Mouse (Mus musculus) ES-Bruce4 (cell line): ENCODE measurements around the gene Arl15. TPM values are rescaled to one million over a fixed set of nuclear protein-coding genes. Genes with fewer than 3 reads are reported as not detected.

Experiments used
- H3K27ac ChIP-seq: 2 replicates; pipeline ENCODE4 v1.5.1; 2012; ENCODE audit warnings: low read length, inconsistent platforms; ENCODE audit not compliant: insufficient read depth
- H3K27me3 ChIP-seq: 2 replicates; pipeline ENCODE4 v1.6.1; 2012; ENCODE audit warnings: mild to moderate bottlenecking, low read length, inconsistent platforms; ENCODE audit not compliant: control insufficient read depth, poor library complexity, insufficient read depth, severe bottlenecking
- H3K36me3 ChIP-seq: 2 replicates; pipeline ENCODE4 v1.6.1; 2012; ENCODE audit warnings: inconsistent platforms, mild to moderate bottlenecking, low read length, moderate library complexity; ENCODE audit not compliant: control insufficient read depth, poor library complexity, insufficient read depth, severe bottlenecking
- H3K4me1 ChIP-seq: one replicate; pipeline ENCODE4 v1.8.1; 2011; ENCODE audit warnings: low read length; ENCODE audit not compliant: control insufficient read depth, insufficient read depth
- H3K4me3 ChIP-seq: 2 replicates; pipeline ENCODE4 v1.5.1; 2011; ENCODE audit warnings: low read depth, mild to moderate bottlenecking, low read length
- H3K9ac ChIP-seq: 2 replicates; pipeline ENCODE4 v1.6.1; 2012; ENCODE audit warnings: low read depth, mild to moderate bottlenecking, inconsistent platforms; ENCODE audit not compliant: poor library complexity, severe bottlenecking
- H3K9me3 ChIP-seq: replicated peaks from 2 replicates; pipeline ENCODE4 v1.6.1; 2012; ENCODE audit warnings: mild to moderate bottlenecking, low read length, inconsistent platforms; ENCODE audit not compliant: control insufficient read depth, poor library complexity, insufficient read depth, severe bottlenecking
- CTCF ChIP-seq: IDR thresholded peaks from one replicate; pipeline ENCODE4 v1.8.1; 2011; ENCODE audit warnings: low read depth, low read length
- EP300 ChIP-seq: IDR thresholded peaks from 2 replicates; pipeline ENCODE4 v1.6.1; 2011; ENCODE audit warnings: low read depth, low read length; ENCODE audit not compliant: insufficient read depth
- POLR2A ChIP-seq: IDR thresholded peaks from one replicate; pipeline ENCODE4 v1.8.1; 2011; ENCODE audit warnings: low read length; ENCODE audit not compliant: insufficient read depth
- polyA plus RNA-seq: library from polyadenylated mRNA; stranded (reverse); fragments of >200 nt; gene quantifications from 2 replicates; pipeline ENCODE4 v1.2.4, GENCODE M21; 2011; ENCODE audit warnings: low read depth; ENCODE audit not compliant: missing spikeins, insufficient read depth, insufficient read length

Arl15 gene
- polyA plus RNA-seq, 1 experiment, result 53.3 TPM

DNA sequence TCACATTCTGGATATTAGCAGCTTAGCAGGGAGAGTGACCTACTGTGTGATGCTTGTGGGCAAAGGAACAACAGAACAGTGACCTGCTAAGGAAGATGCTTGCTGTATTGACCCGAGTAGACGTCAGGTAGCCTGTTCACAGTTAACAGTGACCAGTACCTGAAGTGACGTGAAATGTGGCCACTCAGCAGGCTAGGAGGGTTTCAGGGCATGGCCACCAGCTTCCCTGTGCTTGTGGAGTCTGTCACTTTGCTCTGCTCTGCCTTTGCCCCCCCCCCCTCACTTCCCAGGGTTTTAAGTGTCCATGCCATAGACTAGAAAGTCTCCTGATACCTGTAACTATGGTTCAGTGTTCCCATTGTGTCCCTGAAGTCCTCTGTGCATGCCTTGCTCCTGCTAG, 25.9 kb downstream of the Arl15 start:
- no peaks in the 10 kb centered on the region for H3K27me3 ChIP-seq
- H3K9ac ChIP-seq, result no peak overlapping the region
- no peak overlapping the region for H3K4me3 ChIP-seq
- H3K36me3 ChIP-seq, result peaks cover 7% of the 10 kb centered on the region; the same call in 1 of the 2 replicates
- H3K27ac ChIP-seq, result no peak overlapping the region
- no peak for TF ChIP-seq CTCF
- TF ChIP-seq EP300, result no peak
- TF ChIP-seq POLR2A, result no peak
- peaks cover 6% of the 10 kb centered on the region for H3K4me1 ChIP-seq
- peaks cover 18% of the 10 kb centered on the region; the same call in 1 of the 2 replicates for H3K9me3 ChIP-seq

DNA sequence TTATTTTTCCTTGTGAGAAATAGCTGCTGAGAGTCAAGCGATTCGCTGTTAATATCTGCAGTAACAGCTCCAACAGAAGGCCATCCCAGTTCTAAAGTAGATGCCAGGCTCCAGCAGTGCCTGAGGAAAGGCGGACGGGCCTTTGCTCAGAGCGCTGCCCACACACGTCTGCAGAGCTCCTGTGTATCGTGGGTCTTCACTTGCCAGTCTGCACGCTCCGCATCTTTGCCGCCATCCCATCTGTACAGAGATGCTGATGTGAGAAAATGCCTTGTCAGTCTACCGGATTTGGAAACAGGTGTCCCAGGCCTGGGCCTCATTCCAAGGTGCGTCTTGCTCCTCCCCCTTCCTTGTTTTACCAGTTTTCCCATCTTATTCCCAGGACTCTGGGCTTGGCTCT, 27.6 kb downstream of the Arl15 start:
- no peak overlapping the region for H3K9ac ChIP-seq
- no peak overlapping the region for H3K4me3 ChIP-seq
- no peaks in the 10 kb centered on the region for H3K27me3 ChIP-seq
- peaks cover 18% of the 10 kb centered on the region; the same call in 1 of the 2 replicates for H3K9me3 ChIP-seq
- peaks cover 10% of the 10 kb centered on the region for H3K36me3 ChIP-seq
- H3K27ac ChIP-seq, result no peak overlapping the region
- peaks cover 4% of the 10 kb centered on the region for H3K4me1 ChIP-seq
- TF ChIP-seq EP300 (no peak), CTCF (no peak), POLR2A (no peak)

DNA sequence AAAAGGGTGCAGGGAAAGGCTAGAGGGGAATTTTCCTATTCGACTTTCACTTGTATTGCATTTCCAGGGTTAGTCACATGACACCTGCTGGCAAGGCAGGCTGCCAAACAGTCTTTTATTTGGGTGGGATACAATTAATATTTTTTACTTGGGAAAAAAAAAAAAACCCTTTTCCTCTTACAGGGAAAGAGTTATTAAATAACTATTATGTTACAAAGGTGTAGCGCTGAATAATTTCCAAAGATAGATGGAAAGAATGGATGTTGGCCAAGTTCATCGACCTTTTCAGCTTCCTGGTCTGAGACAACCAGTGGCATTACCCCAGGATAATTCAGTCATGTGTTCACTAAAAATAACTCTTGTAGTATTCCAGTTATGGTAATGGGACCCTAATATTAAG, 29.7 kb downstream of the Arl15 start:
- TF ChIP-seq POLR2A, result no peak
- Histone ChIP-seq H3K27me3 (no peaks in the 10 kb centered on the region), H3K27ac (no peak overlapping the region), H3K36me3 (peaks cover 10% of the 10 kb centered on the region), H3K9me3 (peaks cover 13% of the 10 kb centered on the region; the same call in 1 of the 2 replicates), H3K4me3 (no peak overlapping the region), H3K4me1 (no peaks in the 10 kb centered on the region), H3K9ac (no peak overlapping the region)

DNA sequence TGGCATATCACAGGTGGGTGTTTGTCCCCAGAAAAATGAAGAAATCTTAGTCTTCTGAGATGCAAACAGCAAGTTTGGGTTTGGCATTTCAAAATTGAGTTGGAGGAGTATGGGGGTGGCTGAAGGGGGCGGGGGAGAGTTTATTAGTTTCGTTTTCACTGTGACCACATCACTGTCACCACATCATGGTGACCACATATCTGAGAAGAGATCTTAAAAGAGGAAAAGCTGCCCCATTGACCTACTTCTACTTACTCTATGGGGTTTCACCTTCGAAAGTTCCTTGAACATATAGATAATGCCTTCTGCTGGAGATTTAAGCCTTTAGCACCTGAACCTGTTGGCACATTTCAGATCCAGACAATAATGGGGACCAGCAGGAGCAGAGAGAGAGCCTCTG, 34.3 kb downstream of the Arl15 start:
- H3K4me1 ChIP-seq, result no peaks in the 10 kb centered on the region
- TF ChIP-seq EP300 (no peak), CTCF (no peak), POLR2A (no peak)
- H3K27me3 ChIP-seq, result no peaks in the 10 kb centered on the region
- no peak overlapping the region for H3K27ac ChIP-seq
- no peak overlapping the region for H3K4me3 ChIP-seq
- no peak overlapping the region for H3K9ac ChIP-seq
- H3K36me3 ChIP-seq, result peaks cover 4% of the 10 kb centered on the region
- 0 out of 2 replicates have a peak, but pooled peaks cover 3% of the 10 kb centered on the region for H3K9me3 ChIP-seq

DNA sequence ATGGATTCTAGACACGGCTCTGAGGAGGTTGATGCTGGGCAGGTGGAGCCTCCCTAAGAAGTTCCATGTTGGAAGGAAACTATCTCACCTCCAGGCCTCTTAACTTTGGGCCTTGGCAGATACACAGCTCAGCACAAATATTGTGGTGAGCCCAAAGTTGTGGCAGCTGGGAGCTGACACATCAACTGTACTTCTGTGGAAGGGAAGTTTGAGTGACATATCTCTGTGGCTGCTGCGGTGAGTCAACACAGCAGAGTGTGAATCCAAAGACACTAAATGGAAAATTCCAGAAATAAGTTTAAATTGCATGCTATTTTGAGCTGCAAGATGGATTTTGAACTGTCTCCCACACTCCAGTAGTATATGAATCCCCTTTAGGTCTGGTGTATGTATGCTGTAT, 34.8 kb downstream of the Arl15 start:
- H3K27ac ChIP-seq, result no peak overlapping the region
- TF ChIP-seq CTCF, result no peak
- TF ChIP-seq EP300, result no peak
- no peak for TF ChIP-seq POLR2A
- 0 out of 2 replicates have a peak, but pooled peaks cover 3% of the 10 kb centered on the region for H3K9me3 ChIP-seq
- H3K27me3 ChIP-seq, result no peaks in the 10 kb centered on the region
- H3K9ac ChIP-seq, result no peak overlapping the region
- no peak overlapping the region for H3K4me3 ChIP-seq
- H3K4me1 ChIP-seq, result no peaks in the 10 kb centered on the region
- peaks cover 2% of the 10 kb centered on the region; the same call in 1 of the 2 replicates for H3K36me3 ChIP-seq

DNA sequence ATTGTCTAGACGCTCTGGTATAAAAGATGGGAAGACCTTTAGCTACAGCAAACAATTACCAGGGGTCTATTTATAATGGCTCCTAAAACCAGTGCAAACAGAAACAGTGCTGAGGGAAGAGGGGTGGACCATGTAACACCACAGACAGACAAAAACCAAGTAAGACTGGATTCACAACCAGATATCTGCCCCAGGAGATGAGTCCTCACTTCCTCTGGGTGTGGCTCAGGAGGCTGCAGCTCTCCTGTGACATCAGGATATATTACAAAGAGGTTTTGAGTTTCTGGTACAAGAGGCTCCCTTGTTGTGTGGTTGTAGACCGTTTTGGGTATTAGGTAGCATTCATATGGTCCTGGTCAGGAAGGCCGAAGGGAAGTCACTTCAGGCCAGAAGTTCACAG, 36.5 kb downstream of the Arl15 start:
- H3K4me3 ChIP-seq, result no peak overlapping the region
- TF ChIP-seq POLR2A (no peak), EP300 (no peak), CTCF (no peak)
- H3K9me3 ChIP-seq, result 0 out of 2 replicates have a peak, but pooled peaks cover 3% of the 10 kb centered on the region

More for the DNA sequence above, 36.5 kb downstream of the Arl15 start:
- Histone ChIP-seq H3K27me3 (no peaks in the 10 kb centered on the region), H3K4me1 (no peaks in the 10 kb centered on the region), H3K27ac (no peak overlapping the region), H3K9ac (no peak overlapping the region), H3K36me3 (no peaks in the 10 kb centered on the region)
